21 mouse cellular contexts compared by ENCODE assay signal in the genomic region with DNA sequence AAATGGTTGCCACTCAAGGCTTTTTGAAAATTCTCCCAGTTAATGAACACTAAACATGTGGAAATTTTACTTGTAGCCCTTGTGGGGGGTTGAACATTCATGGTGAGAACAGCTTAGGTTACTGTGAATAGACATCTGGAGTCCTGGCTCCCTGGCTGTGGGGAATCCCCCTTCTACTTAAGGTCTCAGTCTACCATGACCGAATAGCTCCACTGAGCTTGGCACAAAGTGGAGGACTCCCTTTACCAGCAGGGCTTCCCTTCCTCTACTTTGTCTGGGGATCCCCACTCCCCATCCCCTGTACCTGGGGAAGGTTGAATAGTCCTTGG.
DNase-seq lines count a peak whose midpoint lies in the region; ATAC-seq and TF ChIP-seq lines count a peak whose summit lies in the region.
"Had no signal": no experiment of that assay in that cellular context is flagged by ENCODE, and none has a peak within 500 bp of the region (broad histone marks: within the 10 kb centered on the region; RNA-seq: fewer than 3 reads in every experiment).

No protein-coding gene starts in this region.

- H3K4me1 ChIP-seq in heart, embryonic 12.5 days (replicated peaks), result peaks cover 14% of the 10 kb centered on the region
- peaks cover 19% of the 10 kb centered on the region; the same call in 1 of the 2 replicates for H3K4me1 ChIP-seq in heart, embryonic 10.5 days
- H3K4me1 ChIP-seq in heart, postnatal 0 days (ENCODE audit: control insufficient read depth, insufficient read depth), result peaks cover 15% of the 10 kb centered on the region; the same call in 1 of the 2 replicates
- H3K4me1 ChIP-seq in embryonic fibroblast, embryonic 13.5 days (ENCODE audit: control insufficient read depth, insufficient read depth, low read length), result 0 out of 2 replicates have a peak, but pooled peaks cover 3% of the 10 kb centered on the region
- H3K4me1 ChIP-seq: forebrain, embryonic 13.5 days; hindbrain, embryonic 15.5 days had no signal

- no peak for TF ChIP-seq POLR2A in embryonic fibroblast, embryonic 13.5 days (IDR thresholded peaks at IDR 0.05; ENCODE audit: low read depth, low read length)

- H3K27me3 ChIP-seq in heart, embryonic 12.5 days (replicated peaks), result no peaks in the 10 kb centered on the region
- H3K27me3 ChIP-seq in heart, embryonic 10.5 days (ENCODE audit: insufficient read depth, poor library complexity, severe bottlenecking), result no peaks in the 10 kb centered on the region
- no peaks in the 10 kb centered on the region for H3K27me3 ChIP-seq in heart, postnatal 0 days (ENCODE audit: control insufficient read depth, insufficient read depth, low read length)
- H3K27me3 ChIP-seq: embryonic facial prominence, embryonic 12.5 days; forebrain, embryonic 13.5 days; hindbrain, embryonic 15.5 days had no signal

- no peak for TF ChIP-seq CTCF in heart, postnatal 0 days (IDR thresholded peaks at IDR 0.05; ENCODE audit: low read depth)
- no peak for TF ChIP-seq CTCF in embryonic fibroblast, embryonic 13.5 days (IDR thresholded peaks at IDR 0.05; ENCODE audit: borderline replicate concordance, insufficient read depth, low read length)

- no peak overlapping the region for H3K4me2 ChIP-seq in heart, embryonic 12.5 days
- no peak overlapping the region for H3K4me2 ChIP-seq in heart, postnatal 0 days (ENCODE audit: low read depth, low read length)
- H3K4me2 ChIP-seq: embryonic facial prominence, embryonic 12.5 days; forebrain, embryonic 13.5 days; hindbrain, embryonic 15.5 days had no signal

- intact Hi-C loops in gastrocnemius, postnatal 36 days (cut with DNase I), result no loop called here

- H3K9me3 ChIP-seq in heart, embryonic 12.5 days (replicated peaks), result peaks cover 3% of the 10 kb centered on the region; the same call in 1 of the 2 replicates
- H3K9me3 ChIP-seq in heart, embryonic 10.5 days, result no peaks in the 10 kb centered on the region
- no peaks in the 10 kb centered on the region for H3K9me3 ChIP-seq in heart, postnatal 0 days (replicated peaks; ENCODE audit: control insufficient read depth, low read length)
- H3K9me3 ChIP-seq: embryonic facial prominence, embryonic 12.5 days; forebrain, embryonic 13.5 days; G1E; hindbrain, embryonic 15.5 days had no signal

- TF ChIP-seq EP300 in heart, postnatal 0 days (IDR thresholded peaks at IDR 0.05; ENCODE audit: low read depth), result no peak

- no peak overlapping the region for H3K4me3 ChIP-seq in heart, embryonic 12.5 days
- H3K4me3 ChIP-seq in heart, embryonic 10.5 days, result no peak overlapping the region
- no peak overlapping the region for H3K4me3 ChIP-seq in heart, postnatal 0 days (ENCODE audit: low read depth, low read length)
- no peak overlapping the region for H3K4me3 ChIP-seq in embryonic fibroblast, embryonic 13.5 days (ENCODE audit: insufficient read depth, low read length)
- H3K4me3 ChIP-seq: embryonic facial prominence, embryonic 12.5 days; forebrain, embryonic 13.5 days; heart, adult 2 months; hindbrain, embryonic 15.5 days had no signal

- ATAC-seq in heart, embryonic 12.5 days (ENCODE audit: insufficient number of reproducible peaks, low FRiP score), result no peak
- ATAC-seq in heart, postnatal 0 days (ENCODE audit: insufficient read depth, low read depth), result no peak
- ATAC-seq: activated CD4-positive, CD25-positive, alpha-beta regulatory T cell, adult 4 months; forebrain, embryonic 13.5 days; forebrain, postnatal 0 days; intestine, embryonic 16.5 days had no signal

- H3K27ac ChIP-seq in heart, embryonic 12.5 days (ENCODE audit: poor library complexity, severe bottlenecking), result 0 out of 2 replicates have a peak overlapping the region, but pooled peaks have one; percentile 1
- no peak overlapping the region for H3K27ac ChIP-seq in heart, embryonic 10.5 days
- H3K27ac ChIP-seq in heart, postnatal 0 days (ENCODE audit: low read depth), result peak overlapping the region; percentile 67
- peak overlapping the region; percentile 16 for H3K27ac ChIP-seq in embryonic fibroblast, embryonic 13.5 days (ENCODE audit: insufficient read depth, low read length)
- H3K27ac ChIP-seq: embryonic facial prominence, embryonic 12.5 days; forebrain, embryonic 13.5 days; heart, adult 2 months; hindbrain, embryonic 15.5 days had no signal

- no peak for DNase-seq in heart, embryonic 10.5 days (ENCODE audit: low spot score)
- no peak for DNase-seq in heart, postnatal 0 days (ENCODE audit: low spot score)
- DNase-seq in heart, adult 9 months (ENCODE audit: low spot score in 2 of 2), result no peak
- no peak for DNase-seq in gastrocnemius, postnatal 25 days
- no peak for DNase-seq in gastrocnemius, postnatal 36 days
- DNase-seq: adrenal gland, postnatal 14 days; cerebellum, adult 11-12 months; cerebellum, adult 9-10 months; cerebellum, postnatal 25 days; forebrain, postnatal 0 days; gastrocnemius, postnatal 14 days; heart, adult 2 months; kidney, adult 2 months had no signal

- no peak overlapping the region for H3K9ac ChIP-seq in heart, embryonic 12.5 days
- no peak overlapping the region for H3K9ac ChIP-seq in heart, postnatal 0 days (replicated peaks; ENCODE audit: low read depth, low read length)
- H3K9ac ChIP-seq: embryonic facial prominence, embryonic 12.5 days; forebrain, embryonic 13.5 days; forebrain, postnatal 0 days; hindbrain, embryonic 15.5 days had no signal

- 82% methylated on average over 1 of the region's 1 CpGs for WGBS in heart, embryonic 12.5 days
- 81% methylated on average over 1 of the region's 1 CpGs for WGBS in heart, embryonic 10.5 days
- WGBS in heart, postnatal 0 days, result 82% methylated on average over 1 of the region's 1 CpGs

- peaks cover 13% of the 10 kb centered on the region for H3K36me3 ChIP-seq in heart, embryonic 12.5 days
- peaks cover 29% of the 10 kb centered on the region for H3K36me3 ChIP-seq in heart, embryonic 10.5 days
- H3K36me3 ChIP-seq in heart, postnatal 0 days (replicated peaks; ENCODE audit: control insufficient read depth, insufficient read depth, low read length), result no peaks in the 10 kb centered on the region
- H3K36me3 ChIP-seq: embryonic facial prominence, embryonic 12.5 days; G1E; hindbrain, embryonic 15.5 days had no signal
